Mouse (Mus musculus) heart, postnatal 36 days (tissue): ENCODE results near the gene Sox2. TPM values are rescaled to one million over a fixed set of nuclear protein-coding genes. Genes with fewer than 3 reads are reported as not detected.

Experiments used
- DNase-seq, 2 experiments: peaks; one replicate each; pipeline ENCODE4 v3.0.0; 2021 to 2022
- intact Hi-C: fragments of 180-260 bp; cut with DNase I; formaldehyde crosslinking; loops from one replicate; pipeline ENCODE4 v1.15.1; 2025
- microRNA-seq, 2 experiments: library from miRNA; unstranded; fragments of <30 nt; microRNA quantifications; one replicate each; pipeline ENCODE4 v1.2.0; 2021; ENCODE audit warnings: borderline number of aligned reads in 2 of 2
- total RNA-seq, 2 experiments: library from RNA; stranded (reverse); gene quantifications; 2 replicates each; pipeline ENCODE4 v1.2.3; 2021

Sox2 gene
- total RNA-seq, 2 experiments from 2014 or later: 0.16 TPM; not detected in 1

DNA sequence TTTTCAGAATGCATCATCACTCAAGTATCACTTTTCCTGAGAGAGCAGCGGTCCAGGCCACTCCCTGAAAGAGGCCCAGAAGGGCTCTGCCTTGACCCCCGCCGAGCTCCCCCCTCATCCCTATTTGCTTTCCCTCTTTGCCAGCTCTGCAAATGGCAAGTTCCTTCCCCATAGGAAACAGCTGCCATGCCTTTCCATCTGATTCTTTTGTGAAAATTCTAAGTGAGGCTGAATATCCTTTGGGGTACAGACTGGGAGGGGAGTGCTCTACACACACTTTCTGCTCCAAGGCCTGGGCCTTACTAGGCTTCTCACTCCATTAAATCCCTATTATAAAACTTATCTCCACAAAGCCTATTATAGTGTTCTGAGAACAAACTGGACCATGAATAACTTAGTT is 29.7 kb downstream of the Sox2 start:
- DNase-seq: no peak
- intact Hi-C loops: no loop called here

DNA sequence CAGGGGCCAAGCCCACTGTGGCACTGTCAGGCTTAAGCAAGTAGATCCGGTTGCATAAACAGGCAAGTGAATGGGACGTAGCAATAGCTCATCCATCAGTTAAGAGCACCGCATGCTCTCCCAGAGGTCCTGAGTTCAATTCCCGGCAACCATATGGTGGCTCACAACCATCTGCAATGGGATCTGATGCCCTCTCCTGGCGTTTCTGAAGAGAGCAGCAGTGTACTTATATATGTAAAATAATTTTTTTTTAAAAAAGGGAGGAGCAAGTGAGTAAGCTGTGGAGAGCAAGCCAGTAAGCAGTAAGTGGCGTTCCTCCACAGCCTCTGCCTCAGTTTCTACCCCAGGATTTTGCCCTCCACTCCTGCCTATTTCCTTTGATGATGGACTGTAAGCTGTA is 37.9 kb downstream of the Sox2 start:
- DNase-seq: no peak
- intact Hi-C loops: no loop called here

DNA sequence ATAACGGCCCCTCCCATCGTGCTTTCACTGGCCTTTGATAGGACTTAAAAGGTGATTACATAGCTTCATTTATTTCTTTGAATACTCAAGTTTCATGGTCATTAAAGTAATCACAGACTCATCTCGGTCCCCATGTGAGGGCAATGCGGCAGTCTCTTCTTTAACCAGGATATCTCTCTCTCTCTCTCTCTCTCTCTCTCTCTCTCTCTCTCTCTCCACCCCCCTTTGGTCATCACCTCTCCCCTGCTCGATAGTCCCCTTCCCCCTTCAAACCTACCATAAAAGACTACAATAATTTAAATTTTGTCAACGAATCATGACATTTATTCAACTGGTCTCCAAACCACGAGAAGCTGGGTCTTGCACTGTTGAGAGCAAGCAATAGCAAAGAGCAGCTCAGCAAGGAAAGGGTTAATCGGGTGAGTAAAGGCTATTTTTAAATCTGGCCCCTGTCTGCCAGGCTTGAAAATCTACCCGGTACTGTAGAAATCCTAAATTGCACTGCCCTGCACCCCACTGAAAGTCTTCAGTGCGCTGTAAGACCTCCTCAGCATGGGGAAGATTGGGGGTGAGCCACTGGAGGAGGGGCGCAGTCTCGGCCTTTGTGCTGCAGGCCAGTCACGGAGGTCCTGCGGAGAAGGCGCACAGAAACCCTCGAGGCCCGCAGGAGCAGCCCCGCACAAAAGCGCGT is 41.6 kb downstream of the Sox2 start:
- no peak for DNase-seq
- intact Hi-C loops: no loop called here

DNA sequence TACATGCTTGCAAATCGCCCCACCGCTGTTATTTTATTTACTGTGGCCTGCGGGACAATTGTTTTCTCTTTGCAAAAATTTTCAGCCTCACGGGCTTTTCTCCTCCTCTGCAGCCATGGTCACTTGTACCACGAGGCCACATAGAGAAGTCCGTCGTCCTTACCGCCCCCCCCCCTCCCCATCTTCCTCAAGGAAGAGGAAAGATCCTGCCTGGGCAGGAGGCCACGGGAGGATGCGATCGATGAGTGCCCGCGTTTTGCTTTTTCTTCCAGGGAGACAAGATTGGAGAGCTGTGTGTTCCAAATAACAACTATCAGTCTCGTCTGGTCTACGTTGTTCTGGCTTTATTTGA is 42.2 kb downstream of the Sox2 start:
- DNase-seq: no peak
- intact Hi-C loops: no loop called here

Small RNAs within 50 kb of the gene (microRNA-seq; reads per million reads assigned to microRNA genes)
- gene Mir1897: 0 reads per million in 2 experiments
